Mouse (Mus musculus) skeletal muscle tissue, postnatal 0 days (tissue): ENCODE results near the gene Ubtd1. TPM values are rescaled to one million over a fixed set of nuclear protein-coding genes. Genes with fewer than 3 reads are reported as not detected.

Experiments used
- polyA plus RNA-seq: library from polyadenylated mRNA; unstranded; fragments of >200 nt; fragmentation: Nextera tagmentation; extraction: Ambion mirVana; gene quantifications from 2 replicates; pipeline ENCODE4 v1.2.1, GENCODE M21; 2015

Ubtd1 gene
- polyA plus RNA-seq: 32.9 and 35.0 TPM in 2 replicates

GRCm38 (mm10) chr19:41981595-41981927 is at the start of gene Ubtd1:
Gene Ubtd1 (plus strand): TSS chr19:41981763.

GRCm38 (mm10) chr19:41933179-41934086 is 48.1 kb upstream of the Ubtd1 start, which contains the start of the genes Exosc1 and Zdhhc16:
Gene Exosc1 (minus strand): TSS chr19:41933423.
Gene Zdhhc16 (plus strand): TSS chr19:41933480.

GRCm38 (mm10) chr19:41980819-41981594 is 556 bp upstream of the Ubtd1 start, which contains the start of gene Mms19:
Gene Mms19 (minus strand): TSS chr19:41981157.

GRCm38 (mm10) chr19:42035456-42036248 is 54.1 kb downstream of the Ubtd1 start, which contains the start of gene Ankrd2:
Gene Ankrd2 (plus strand): TSS chr19:42036000.

GRCm38 (mm10) chr19:42045269-42046102 is 63.9 kb downstream of the Ubtd1 start, which contains the start of gene Hoga1:
Gene Hoga1 (plus strand): TSS chr19:42045610.

GRCm38 (mm10) chr19:42051948-42052347 is 70.4 kb downstream of the Ubtd1 start, which contains the start of gene 4933411K16Rik:
Gene 4933411K16Rik (plus strand): TSS chr19:42052248.

Other genes starting within 250 kb of the Ubtd1 start
- gene Slit1, start 238.1 kb upstream of the Ubtd1 start, polyA plus RNA-seq: 2.8 and 2.9 TPM in 2 replicates
- gene Arhgap19, start 179.7 kb upstream of the Ubtd1 start, polyA plus RNA-seq: 5.2 and 5.6 TPM in 2 replicates
- 7.7 and 9.2 TPM in 2 replicates for gene Frat1, start 151.8 kb upstream of the Ubtd1 start, polyA plus RNA-seq
- gene Frat2, start 133.6 kb upstream of the Ubtd1 start, polyA plus RNA-seq: 6.3 and 6.4 TPM in 2 replicates
- 15.1 and 19.2 TPM in 2 replicates for gene Rrp12, start 85.6 kb upstream of the Ubtd1 start, polyA plus RNA-seq
- gene Pgam1, start 69.8 kb upstream of the Ubtd1 start, polyA plus RNA-seq: 87.7 and 128 TPM in 2 replicates
- gene Exosc1, start 48.3 kb upstream of the Ubtd1 start, polyA plus RNA-seq: 39.4 and 40.6 TPM in 2 replicates
- gene Zdhhc16, start 48.3 kb upstream of the Ubtd1 start, polyA plus RNA-seq: 50.6 and 51.0 TPM in 2 replicates
- 11.5 and 14.6 TPM in 2 replicates for gene Mms19, start 606 bp upstream of the Ubtd1 start, polyA plus RNA-seq
- gene Ankrd2, start 54.2 kb downstream of the Ubtd1 start, polyA plus RNA-seq: 82.7 and 174 TPM in 2 replicates
- gene Hoga1, start 63.8 kb downstream of the Ubtd1 start, polyA plus RNA-seq: 7.6 and 11.3 TPM in 2 replicates
- 0.12 TPM in 1 of 2 replicates, not detected in the other for gene 4933411K16Rik, start 70.5 kb downstream of the Ubtd1 start, polyA plus RNA-seq
- 3.0 and 3.1 TPM in 2 replicates for gene Morn4, start 104.6 kb downstream of the Ubtd1 start, polyA plus RNA-seq
- gene Pi4k2a, start 108.7 kb downstream of the Ubtd1 start, polyA plus RNA-seq: 13.4 and 13.5 TPM in 2 replicates
- 29.5 and 30.2 TPM in 2 replicates for gene Avpi1, start 147.3 kb downstream of the Ubtd1 start, polyA plus RNA-seq
- 8.4 and 14.2 TPM in 2 replicates for gene Marveld1, start 165.6 kb downstream of the Ubtd1 start, polyA plus RNA-seq
- gene Zfyve27, start 182.2 kb downstream of the Ubtd1 start, polyA plus RNA-seq: 11.0 and 11.2 TPM in 2 replicates
- gene Sfrp5, start 220.5 kb downstream of the Ubtd1 start, polyA plus RNA-seq: 3.3 and 4.2 TPM in 2 replicates